Mouse (Mus musculus) neural tube, embryonic 13.5 days (tissue): ENCODE measurements around the gene Pdcd5. TPM values are rescaled to one million over a fixed set of nuclear protein-coding genes. Genes with fewer than 3 reads are reported as not detected.

Experiments used
- ATAC-seq: fragments of 200-750 bp; cut with Nextera tagmentation; 2 replicates; pipeline ENCODE4 v1.8.0; 2017; ENCODE audit warnings: low read depth, mild to moderate bottlenecking, moderate TSS enrichment, moderate library complexity
- H3K27ac ChIP-seq: fragments of 300-500 bp; sonication (generic); replicated peaks from 2 replicates; pipeline ENCODE4 v1.5.1; 2015; ENCODE audit warnings: moderate library complexity, mild to moderate bottlenecking, inconsistent platforms
- H3K27me3 ChIP-seq: fragments of 300-500 bp; sonication (generic); 2 replicates; pipeline ENCODE4 v1.6.1; 2015; ENCODE audit warnings: mild to moderate bottlenecking, inconsistent platforms
- H3K36me3 ChIP-seq: fragments of 300-500 bp; sonication (generic); 2 replicates; pipeline ENCODE4 v1.6.1; 2015; ENCODE audit warnings: mild to moderate bottlenecking, inconsistent platforms
- H3K4me1 ChIP-seq: fragments of 300-500 bp; sonication (generic); replicated peaks from 2 replicates; pipeline ENCODE4 v1.6.1; 2015; ENCODE audit warnings: inconsistent platforms
- H3K4me2 ChIP-seq: fragments of 300-500 bp; sonication (generic); 2 replicates; pipeline ENCODE4 v1.6.1; 2015; ENCODE audit warnings: inconsistent platforms, mild to moderate bottlenecking, moderate library complexity
- H3K4me3 ChIP-seq: fragments of 300-500 bp; sonication (generic); 2 replicates; pipeline ENCODE4 v1.5.1; 2015; ENCODE audit warnings: mild to moderate bottlenecking, inconsistent platforms
- H3K9ac ChIP-seq: fragments of 300-500 bp; sonication (generic); 2 replicates; pipeline ENCODE4 v1.6.1; 2015; ENCODE audit warnings: moderate library complexity, mild to moderate bottlenecking, inconsistent platforms
- H3K9me3 ChIP-seq: fragments of 300-500 bp; sonication (generic); 2 replicates; pipeline ENCODE4 v1.6.1; 2016; ENCODE audit warnings: inconsistent platforms
- WGBS: fragments of 180-500 bp; shearing (Covaris S2); methylation state at CpG from one replicate; pipeline ENCODE4 v1.1.7; 2015; 5-methylcytosine and 5-hydroxymethylcytosine counted together
- polyA plus RNA-seq: library from polyadenylated mRNA; unstranded; fragments of >200 nt; fragmentation: Nextera tagmentation; extraction: Ambion mirVana; gene quantifications from 2 replicates; pipeline ENCODE4 v1.2.1, GENCODE M21; 2015

Gene Pdcd5
- polyA plus RNA-seq, 1 experiment from 2014 or later: 280 TPM

DNA sequence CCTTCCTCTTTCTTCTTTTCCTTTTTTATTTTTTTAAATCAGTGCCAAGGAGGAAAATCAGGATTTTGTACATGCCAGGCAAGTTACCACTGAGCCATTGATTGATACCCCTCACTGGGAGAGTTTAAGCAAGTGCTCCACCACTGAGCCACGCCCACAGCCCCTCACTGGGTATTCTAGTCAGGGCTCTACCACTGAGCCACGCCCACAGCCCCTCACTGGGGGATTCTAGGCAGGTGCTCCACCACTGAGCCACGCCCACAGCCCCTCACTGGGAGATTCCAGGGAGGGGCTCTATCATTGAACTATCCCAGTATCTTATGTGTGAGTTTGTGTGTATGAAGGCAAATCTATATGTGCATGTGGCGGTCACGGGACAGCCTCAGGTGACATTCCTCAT is 53.0 kb downstream of the Pdcd5 start:
- 92% methylated on average over 5 of the region's 5 CpGs for WGBS
- Histone ChIP-seq H3K27ac (no peak overlapping the region), H3K9ac (no peak overlapping the region), H3K4me2 (no peak overlapping the region), H3K4me3 (no peak overlapping the region), H3K9me3 (no peaks in the 10 kb centered on the region), H3K4me1 (peaks cover 2% of the 10 kb centered on the region; the same call in 1 of the 2 replicates), H3K27me3 (no peaks in the 10 kb centered on the region), H3K36me3 (peaks cover 42% of the 10 kb centered on the region)
- ATAC-seq: no peak

Other genes starting within 250 kb of the Pdcd5 start
- gene Slc7a9, start 198.7 kb downstream of the Pdcd5 start, polyA plus RNA-seq: 0.18 TPM in 1 of 2 replicates, not detected in the other
- 0.59 and 0.92 TPM in 2 replicates for gene Tdrd12, start 109.8 kb downstream of the Pdcd5 start, polyA plus RNA-seq
- gene Nudt19, start 91.2 kb downstream of the Pdcd5 start, polyA plus RNA-seq: 81.4 and 86.7 TPM in 2 replicates
- gene Rgs9bp, start 61.9 kb downstream of the Pdcd5 start, polyA plus RNA-seq: 0.11 TPM in 2 replicates
- 16.4 and 21.9 TPM in 2 replicates for gene Ankrd27, start 61.3 kb downstream of the Pdcd5 start, polyA plus RNA-seq
- 31.1 and 31.9 TPM in 2 replicates for gene Dpy19l3, start 106.9 kb upstream of the Pdcd5 start, polyA plus RNA-seq
- 17.1 and 17.8 TPM in 2 replicates for gene Zfp507, start 155.5 kb upstream of the Pdcd5 start, polyA plus RNA-seq